Mouse (Mus musculus) A20 (cell line): ENCODE results near the gene Phgdh.

Experiments
- DNase-seq: peaks from one replicate; pipeline ENCODE4 v3.0.0-alpha.2; 2011; ENCODE audit warnings: low read depth, low spot score

Phgdh gene

GRCm38 (mm10) chr3:98339706-98340109, at the start of gene Phgdh:
Phgdh (minus strand) TSS chr3:98339990.
- peak; percentile 95 for DNase-seq

DNA sequence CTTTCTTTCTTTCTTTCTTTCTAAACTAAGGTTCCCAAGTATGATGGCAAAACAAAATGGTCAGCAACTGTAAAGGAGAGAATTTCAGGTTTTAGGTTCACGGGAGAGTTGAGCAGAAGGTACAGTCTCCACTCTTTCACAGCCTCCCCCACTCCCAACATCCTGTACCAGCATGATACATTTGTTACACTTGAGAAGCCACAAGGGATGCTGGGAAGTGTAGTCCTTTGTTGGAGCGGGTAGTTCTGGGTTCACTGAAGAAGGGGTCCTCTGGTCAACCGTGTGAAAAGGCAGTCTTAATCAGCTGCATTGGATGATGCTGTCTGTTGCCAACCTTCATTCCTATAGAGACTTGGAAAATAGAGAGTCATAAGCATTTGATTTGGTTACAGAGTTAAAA, 49.5 kb upstream of the Phgdh start:
- DNase-seq, result no peak

- DNase-seq, result no peak
Observed at GRCm38 (mm10) chr3:98387756-98388155, 48.0 kb upstream of the Phgdh start.

DNA sequence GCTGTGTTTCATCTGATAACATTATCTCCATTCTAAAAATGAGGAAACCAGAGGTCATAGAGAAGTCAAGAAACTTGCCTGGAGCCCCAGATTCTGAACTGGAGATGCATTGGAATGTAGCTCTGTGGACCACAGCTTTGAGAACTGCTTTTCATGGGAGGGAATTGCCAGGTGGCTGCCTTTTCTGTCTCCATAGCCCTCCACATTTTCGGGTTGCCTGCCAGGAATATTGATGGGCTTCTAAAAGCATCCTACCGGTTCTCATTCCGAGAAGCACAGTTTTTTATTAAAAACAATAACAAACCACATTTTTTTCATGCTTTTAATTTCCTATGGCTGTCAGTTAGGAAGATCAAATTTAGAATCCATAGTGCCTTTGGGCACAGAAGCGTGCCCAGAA, 47.3 kb upstream of the Phgdh start:
- DNase-seq, result no peak

- no peak for DNase-seq
Observed at GRCm38 (mm10) chr3:98383024-98383790, 43.4 kb upstream of the Phgdh start.

- no peak for DNase-seq
Observed at GRCm38 (mm10) chr3:98382246-98382939, 42.6 kb upstream of the Phgdh start, which contains the start of gene Zfp697. Zfp697 (plus strand) TSS chr3:98382461.

DNA sequence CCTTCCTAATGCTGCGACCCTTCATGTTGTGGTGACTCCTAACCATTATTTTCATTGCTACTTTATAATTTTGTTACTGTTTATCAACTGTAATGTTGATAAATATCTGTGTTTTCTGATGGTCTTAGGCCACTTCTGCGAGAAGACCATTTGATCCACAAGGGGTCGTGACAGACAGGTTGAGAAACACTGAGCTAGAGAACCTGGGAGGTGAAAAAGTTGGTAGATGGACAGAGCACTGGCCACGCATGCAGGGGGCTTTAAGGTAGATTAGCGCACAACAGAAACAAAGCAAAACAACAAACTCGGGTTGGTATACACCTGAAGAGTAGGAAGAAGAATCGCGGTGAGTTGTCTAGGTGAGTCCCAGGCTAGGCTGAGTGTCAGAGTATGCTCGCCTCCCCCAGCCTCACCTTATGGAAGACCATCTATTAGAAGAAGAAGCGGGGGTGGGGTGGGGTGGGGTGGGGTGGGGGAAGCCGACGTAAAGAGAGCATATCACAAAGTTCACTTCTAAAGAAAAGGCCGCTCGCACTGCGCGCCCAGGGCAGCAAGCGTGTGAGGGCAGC, 42.0 kb upstream of the Phgdh start:
- DNase-seq, result no peak

DNA sequence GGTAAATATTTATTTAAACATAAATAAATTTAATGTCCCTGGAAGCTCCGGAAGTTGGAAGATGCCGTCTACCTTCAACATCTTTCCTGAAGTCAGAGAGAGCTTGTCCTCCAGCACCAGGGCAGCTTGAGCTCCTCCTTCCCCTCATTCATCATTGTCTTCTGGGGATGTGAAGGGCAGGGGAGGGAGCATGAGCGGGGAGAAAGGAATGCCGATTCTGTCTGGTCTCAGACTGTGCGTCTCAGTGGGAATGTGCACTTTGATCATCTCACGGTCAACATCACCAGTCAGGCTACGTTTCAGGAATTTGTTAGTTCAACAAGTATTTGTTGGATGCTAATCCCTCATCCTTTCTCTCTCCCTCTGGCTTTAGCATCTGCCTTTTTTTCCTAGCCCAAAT, 39.4 kb upstream of the Phgdh start:
- DNase-seq, result no peak

DNA sequence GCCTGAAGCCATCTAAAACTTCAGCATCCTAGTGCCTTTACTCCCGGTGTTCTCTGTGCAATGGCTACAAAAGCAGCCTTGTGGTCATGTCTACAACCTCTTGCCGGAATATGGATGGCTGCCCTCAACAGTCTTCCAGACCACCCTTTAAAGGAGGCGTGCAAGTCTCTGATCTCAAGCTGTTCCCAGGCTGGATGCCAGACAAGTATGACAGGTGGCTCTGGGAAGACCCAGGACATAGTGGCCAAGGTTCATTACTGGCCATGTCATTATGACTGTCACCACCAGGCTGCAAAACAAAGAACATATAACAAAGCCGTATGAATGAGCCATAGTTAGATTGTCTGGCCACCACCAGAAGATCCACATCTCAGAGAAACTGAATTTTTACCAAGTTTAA, 38.5 kb upstream of the Phgdh start:
- DNase-seq, result no peak

GRCm38 (mm10) chr3:98374980-98375379, 35.2 kb upstream of the Phgdh start:
- DNase-seq, result no peak

GRCm38 (mm10) chr3:98374062-98374719, 34.4 kb upstream of the Phgdh start:
- DNase-seq, result no peak

- no peak for DNase-seq
Observed at GRCm38 (mm10) chr3:98368776-98369175, 29.0 kb upstream of the Phgdh start.

DNA sequence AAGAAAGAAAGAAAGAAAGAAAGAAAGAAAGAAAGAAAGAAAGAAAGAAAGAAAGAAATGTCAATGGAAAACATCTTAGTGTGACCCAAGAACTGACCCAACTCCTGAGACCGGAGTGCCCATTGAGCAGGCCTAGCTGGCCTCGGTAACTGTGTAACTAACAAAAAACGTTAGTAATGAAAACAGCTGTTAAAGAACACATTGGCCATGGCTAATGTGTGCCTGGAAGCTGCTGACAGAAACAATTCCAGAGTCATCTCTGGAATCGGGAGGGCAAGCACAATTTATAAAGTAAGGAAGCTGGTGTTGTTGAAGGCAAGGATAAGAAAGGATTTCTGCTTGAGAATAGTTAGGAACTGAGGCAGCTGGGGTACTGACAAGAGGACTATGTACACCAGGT, 28.5 kb upstream of the Phgdh start:
- no peak for DNase-seq

GRCm38 (mm10) chr3:98366823-98367222, 27.0 kb upstream of the Phgdh start:
- DNase-seq, result no peak

DNA sequence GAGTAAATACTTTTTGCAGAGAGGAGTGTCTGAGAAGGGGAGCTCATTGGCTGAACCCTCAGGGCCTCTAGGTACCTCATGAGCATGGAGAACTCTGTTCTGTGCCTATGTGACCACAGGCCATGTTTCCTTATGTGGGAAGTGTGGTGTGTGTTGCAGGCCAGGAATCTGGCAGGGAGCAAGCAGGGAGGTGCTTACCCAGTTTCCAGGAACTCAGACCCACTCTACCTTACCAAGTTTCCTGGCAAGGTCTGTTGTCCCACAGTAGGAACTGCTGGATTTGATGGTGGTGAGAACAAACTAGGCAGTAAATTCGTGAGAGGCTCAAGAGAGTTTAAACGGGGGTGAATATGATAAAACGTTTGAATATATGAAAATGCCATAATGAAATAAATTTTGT, 26.3 kb upstream of the Phgdh start:
- DNase-seq, result no peak

- DNase-seq, result peak; percentile 66
Observed at GRCm38 (mm10) chr3:98362753-98363152, 23.0 kb upstream of the Phgdh start.

- no peak for DNase-seq
Observed at GRCm38 (mm10) chr3:98356632-98357370, 17.0 kb upstream of the Phgdh start.

GRCm38 (mm10) chr3:98356026-98356365, 16.2 kb upstream of the Phgdh start:
- DNase-seq, result no peak

DNA sequence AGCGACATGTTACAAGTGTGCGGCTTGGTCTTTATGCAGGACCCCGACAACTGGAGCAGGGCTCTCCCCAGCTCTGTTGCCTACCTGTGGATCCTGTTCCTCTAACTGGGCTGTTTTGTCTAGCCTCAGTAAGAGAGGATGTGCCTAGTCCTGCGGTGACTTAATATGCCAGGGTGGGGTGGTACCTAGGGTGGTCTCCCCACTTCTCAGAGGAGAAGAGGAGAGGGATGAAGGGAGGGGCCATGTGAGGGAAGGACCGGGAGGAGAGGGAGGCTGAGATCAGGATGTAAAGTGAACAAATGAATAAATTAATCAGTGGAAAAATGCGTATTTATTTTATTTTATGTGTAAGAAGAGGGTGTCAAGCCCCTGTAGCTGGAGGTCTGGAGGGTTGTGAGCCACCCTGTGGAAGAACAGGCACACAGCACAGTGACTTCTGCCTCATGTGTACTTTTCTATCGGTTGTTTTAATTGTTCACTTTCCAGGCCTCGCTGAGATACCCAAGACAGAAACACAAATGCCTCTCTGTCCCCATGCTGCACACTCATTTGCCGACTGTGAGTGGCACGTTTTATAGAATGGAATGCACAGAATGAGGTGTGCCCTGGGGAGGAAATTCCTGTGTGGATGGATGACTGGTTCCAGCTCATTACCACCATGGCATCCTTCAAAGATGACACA, 15.7 kb upstream of the Phgdh start:
- no peak for DNase-seq

GRCm38 (mm10) chr3:98353892-98354291, 14.1 kb upstream of the Phgdh start:
- DNase-seq, result peak; percentile 58

DNA sequence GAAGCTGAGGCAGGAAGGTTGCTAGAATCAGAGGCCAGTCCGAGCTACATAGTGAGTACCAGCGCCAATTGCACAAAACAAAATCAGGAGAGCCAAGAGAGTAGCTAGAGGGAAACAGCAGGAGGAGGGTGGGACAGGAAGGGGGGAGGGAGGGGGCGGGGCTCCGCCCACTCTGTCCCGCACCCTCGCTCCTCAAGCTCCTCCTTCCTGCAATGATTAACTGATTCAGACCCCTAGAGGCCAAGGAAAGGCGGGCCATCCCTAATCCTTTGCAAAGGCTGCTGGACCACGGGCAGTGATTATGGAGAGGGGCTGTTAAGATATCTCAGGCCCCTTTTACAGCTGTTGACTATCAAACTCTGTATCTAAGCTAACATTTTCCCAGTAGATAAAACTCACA, 8.9 kb upstream of the Phgdh start:
- peak; percentile 78 for DNase-seq
